Mouse (Mus musculus): ENCODE measurements at regions not wholly inside any gene's neighbourhood (a gene's known extent, or its start where the extent isn't known, plus 50 kb on each side); places are given as distances from the start of the nearest gene placed in this dataset.

DNA sequence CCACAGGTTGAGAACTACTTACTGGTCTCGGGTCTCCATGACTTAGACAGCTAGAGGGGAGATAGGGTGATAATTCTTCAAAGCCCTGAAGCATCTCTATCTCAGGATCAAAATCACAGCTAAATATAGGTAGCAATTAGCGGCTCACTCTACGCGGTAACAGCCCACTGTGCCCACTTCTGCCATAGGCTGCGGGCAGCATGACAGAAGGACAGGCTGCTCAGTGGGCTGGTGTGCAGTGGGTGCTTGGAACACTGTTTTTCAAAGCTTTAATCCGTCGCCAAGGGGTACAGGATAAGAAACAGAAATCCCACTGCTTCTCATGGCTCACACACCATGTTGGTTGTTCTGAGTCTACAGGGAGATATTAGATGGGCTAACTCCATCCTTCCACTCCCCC lies 59.2 kb upstream of the Twist2 start:
- ATAC-seq (ENCODE audit: insufficient number of reproducible peaks, insufficient read depth, low FRiP score, low TSS enrichment, low read depth), result no peak
- H3K4me1 ChIP-seq, result peaks cover 5% of the 10 kb centered on the region; the same call in 1 of the 2 replicates
- WGBS, result 91% methylated on average over 7 of the region's 7 CpGs

DNA sequence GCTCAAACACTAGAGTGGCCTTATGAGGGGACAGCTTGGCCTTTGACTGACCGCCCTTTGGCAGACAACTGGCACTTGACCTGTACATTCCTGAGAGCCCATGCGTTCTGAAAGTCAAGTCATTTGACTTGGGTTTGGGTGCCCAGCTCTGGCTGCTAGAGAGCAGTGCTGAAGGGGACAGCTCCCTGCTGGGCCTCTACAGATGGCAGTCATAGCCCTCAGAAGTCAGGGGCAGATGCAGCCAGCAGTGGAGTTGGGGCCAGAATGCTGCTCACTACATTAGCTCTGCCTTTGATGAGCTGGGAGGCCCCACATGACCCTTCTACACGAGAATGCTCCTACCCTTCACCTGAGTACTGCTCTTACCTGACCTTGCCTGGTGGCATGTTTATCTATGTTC lies 58.3 kb upstream of the Twist2 start:
- Histone ChIP-seq H3K4me2 (no peak overlapping the region), H3K9me3 (no peaks in the 10 kb centered on the region), H3K27ac (no peak overlapping the region), H3K36me3 (no peaks in the 10 kb centered on the region), H3K4me3 (no peak overlapping the region), H3K4me1 (peaks cover 5% of the 10 kb centered on the region; the same call in 1 of the 2 replicates), H3K9ac (no peak overlapping the region), H3K27me3 (no peaks in the 10 kb centered on the region)
- 49% methylated on average over 3 of the region's 3 CpGs for WGBS
- ATAC-seq (ENCODE audit: insufficient number of reproducible peaks, insufficient read depth, low FRiP score, low TSS enrichment, low read depth), result no peak

More for the DNA sequence above, 59.2 kb upstream of the Twist2 start:
- H3K27ac ChIP-seq, result no peak overlapping the region
- H3K4me3 ChIP-seq, result no peak overlapping the region
- H3K27me3 ChIP-seq, result no peaks in the 10 kb centered on the region
- no peak overlapping the region for H3K4me2 ChIP-seq
- no peaks in the 10 kb centered on the region for H3K36me3 ChIP-seq
- H3K9ac ChIP-seq, result no peak overlapping the region
- no peaks in the 10 kb centered on the region for H3K9me3 ChIP-seq

DNA sequence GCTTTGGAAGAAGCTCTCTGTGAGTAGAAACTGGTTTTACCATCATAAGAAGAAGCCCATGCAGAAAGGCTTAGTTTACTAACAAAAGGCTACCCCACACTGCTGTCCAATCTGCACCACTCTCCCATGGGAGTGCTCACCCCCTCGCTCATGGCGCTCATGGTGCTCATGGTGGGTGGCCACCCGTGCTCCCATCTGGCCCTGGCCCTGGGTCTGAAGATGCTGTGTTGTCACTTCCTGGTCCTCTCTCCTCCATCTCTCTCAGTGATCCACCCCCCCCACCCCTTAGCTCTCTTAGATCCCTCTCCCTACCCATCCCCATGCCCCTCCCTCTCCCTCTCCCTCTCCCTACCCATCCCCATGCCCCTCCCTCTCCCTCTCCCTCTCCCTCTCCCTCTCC lies 57.2 kb upstream of the Twist2 start:
- Histone ChIP-seq H3K9me3 (no peaks in the 10 kb centered on the region), H3K4me2 (no peak overlapping the region), H3K36me3 (no peaks in the 10 kb centered on the region), H3K4me1 (no peaks in the 10 kb centered on the region), H3K4me3 (no peak overlapping the region), H3K27me3 (no peaks in the 10 kb centered on the region), H3K9ac (no peak overlapping the region), H3K27ac (no peak overlapping the region)
- 91% methylated on average over 3 of the region's 3 CpGs for WGBS
- no peak for ATAC-seq (ENCODE audit: insufficient number of reproducible peaks, insufficient read depth, low FRiP score, low TSS enrichment, low read depth)

DNA sequence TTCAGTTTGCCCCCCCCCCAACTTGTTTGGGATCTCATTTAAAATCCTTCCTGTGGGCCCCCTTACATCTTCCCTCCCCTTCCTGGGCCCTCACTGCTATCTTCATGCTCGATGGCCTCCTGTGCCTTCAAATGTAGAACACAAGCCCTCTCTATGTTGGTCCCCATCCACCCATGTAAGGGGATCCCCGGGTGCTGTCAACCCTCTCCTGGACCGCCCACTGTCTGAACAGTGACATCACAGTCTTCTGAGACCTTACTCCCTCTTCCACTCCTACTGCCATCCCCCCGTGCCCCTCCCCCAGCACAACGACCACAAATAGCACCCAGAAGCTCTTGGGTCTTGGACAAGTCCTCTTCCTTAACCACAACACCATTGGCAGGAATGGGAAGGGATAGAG lies 56.6 kb upstream of the Twist2 start:
- H3K9me3 ChIP-seq, result no peaks in the 10 kb centered on the region
- H3K27ac ChIP-seq, result no peak overlapping the region
- H3K4me1 ChIP-seq, result no peaks in the 10 kb centered on the region
- H3K36me3 ChIP-seq, result no peaks in the 10 kb centered on the region
- H3K9ac ChIP-seq, result no peak overlapping the region
- 83% methylated on average over 5 of the region's 5 CpGs for WGBS
- ATAC-seq (ENCODE audit: insufficient number of reproducible peaks, insufficient read depth, low FRiP score, low TSS enrichment, low read depth), result no peak
- no peak overlapping the region for H3K4me2 ChIP-seq
- H3K4me3 ChIP-seq, result no peak overlapping the region
- no peaks in the 10 kb centered on the region for H3K27me3 ChIP-seq

DNA sequence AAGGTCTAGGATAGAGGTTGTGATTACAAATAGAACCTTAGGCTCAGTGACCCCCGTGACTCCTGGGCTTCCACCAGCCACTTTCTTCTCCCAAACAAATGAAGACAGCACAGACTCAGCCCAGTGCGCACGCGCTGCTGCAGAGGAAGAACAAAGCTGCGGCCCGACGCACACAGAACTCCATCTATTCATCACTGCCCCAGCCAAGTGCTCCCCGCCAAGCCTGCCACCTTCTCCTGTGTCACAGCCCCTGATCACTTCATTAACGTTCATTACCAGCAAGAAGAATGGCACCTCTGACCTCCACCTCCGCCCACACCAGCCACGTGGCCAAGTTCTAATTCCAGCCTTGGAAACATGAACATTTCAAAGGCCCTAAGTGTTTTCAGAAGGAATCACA lies 53.7 kb upstream of the Twist2 start:
- WGBS, result 68% methylated on average over 11 of the region's 11 CpGs
- Histone ChIP-seq H3K4me3 (no peak overlapping the region), H3K27ac (no peak overlapping the region), H3K4me2 (no peak overlapping the region), H3K9me3 (no peaks in the 10 kb centered on the region), H3K27me3 (no peaks in the 10 kb centered on the region), H3K4me1 (no peaks in the 10 kb centered on the region), H3K9ac (no peak overlapping the region), H3K36me3 (no peaks in the 10 kb centered on the region)
- no peak for ATAC-seq (ENCODE audit: insufficient number of reproducible peaks, insufficient read depth, low FRiP score, low TSS enrichment, low read depth)
